Mouse (Mus musculus): Measurements from ENCODE around the gene Ppia. TPM values are rescaled to one million over a fixed set of nuclear protein-coding genes. Genes with fewer than 3 reads are reported as not detected.
A peak's percentile ranks its signal among the peaks of the same experiment; 100 is the strongest.

Gene Ppia
- polyA plus RNA-seq, 1 experiment from 2014 or later, result 4,857 TPM

GRCm38 (mm10) chr11:6398141-6398540 is 17.1 kb upstream of the Ppia start:
- no peak for ATAC-seq (ENCODE audit: low read depth)
- no peak for DNase-seq (ENCODE audit: low spot score)
- Histone ChIP-seq H3K4me1 (ENCODE audit: control insufficient read depth, insufficient read depth, low read length) (no peaks in the 10 kb centered on the region), H3K27ac (replicated peaks; ENCODE audit: low read depth, low read length) (no peak overlapping the region), H3K36me3 (ENCODE audit: control insufficient read depth, insufficient read depth, low read length) (peaks cover 86% of the 10 kb centered on the region), H3K9me3 (ENCODE audit: control insufficient read depth, low read length) (no peaks in the 10 kb centered on the region), H3K9ac (ENCODE audit: low read depth, low read length) (no peak overlapping the region), H3K4me2 (ENCODE audit: low read depth, low read length) (no peak overlapping the region), H3K27me3 (replicated peaks; ENCODE audit: control insufficient read depth, insufficient read depth, low read length) (no peaks in the 10 kb centered on the region), H3K4me3 (ENCODE audit: low read depth, low read length) (no peak overlapping the region)
- WGBS, result 91% methylated on average over 8 of the region's 10 CpGs

- 84% methylated on average over 19 of the region's 19 CpGs for WGBS
- Histone ChIP-seq H3K4me3 (ENCODE audit: low read depth, low read length) (no peak overlapping the region), H3K9me3 (ENCODE audit: control insufficient read depth, low read length) (no peaks in the 10 kb centered on the region), H3K4me2 (ENCODE audit: low read depth, low read length) (no peak overlapping the region), H3K27ac (replicated peaks; ENCODE audit: low read depth, low read length) (no peak overlapping the region), H3K9ac (ENCODE audit: low read depth, low read length) (no peak overlapping the region), H3K4me1 (ENCODE audit: control insufficient read depth, insufficient read depth, low read length) (peaks cover 26% of the 10 kb centered on the region), H3K36me3 (ENCODE audit: control insufficient read depth, insufficient read depth, low read length) (peaks cover 78% of the 10 kb centered on the region), H3K27me3 (replicated peaks; ENCODE audit: control insufficient read depth, insufficient read depth, low read length) (no peaks in the 10 kb centered on the region)
- ATAC-seq (ENCODE audit: low read depth) (no peak), DNase-seq (ENCODE audit: low spot score) (peak; percentile 27)
These were observed 12.4 kb upstream of the Ppia start for GRCm38 (mm10) chr11:6402515-6403510.

GRCm38 (mm10) chr11:6403830-6404405 is 11.3 kb upstream of the Ppia start:
- 94% methylated on average over 5 of the region's 5 CpGs for WGBS
- H3K36me3 ChIP-seq (ENCODE audit: control insufficient read depth, insufficient read depth, low read length), result peaks cover 67% of the 10 kb centered on the region

GRCm38 (mm10) chr11:6404699-6405566 is 10.3 kb upstream of the Ppia start:
- no peaks in the 10 kb centered on the region for H3K9me3 ChIP-seq (ENCODE audit: control insufficient read depth, low read length)
- ATAC-seq (ENCODE audit: low read depth), result no peak
- H3K4me2 ChIP-seq (ENCODE audit: low read depth, low read length), result 0 out of 2 replicates have a peak overlapping the region, but pooled peaks have one; percentile 40
- H3K4me3 ChIP-seq (ENCODE audit: low read depth, low read length), result no peak overlapping the region
- no peaks in the 10 kb centered on the region for H3K27me3 ChIP-seq (replicated peaks; ENCODE audit: control insufficient read depth, insufficient read depth, low read length)
- H3K36me3 ChIP-seq (ENCODE audit: control insufficient read depth, insufficient read depth, low read length), result peaks cover 56% of the 10 kb centered on the region
- H3K4me1 ChIP-seq (ENCODE audit: control insufficient read depth, insufficient read depth, low read length), result peaks cover 26% of the 10 kb centered on the region
- DNase-seq (ENCODE audit: low spot score), result peak; percentile 16
- H3K27ac ChIP-seq (replicated peaks; ENCODE audit: low read depth, low read length), result peak overlapping the region; percentile 87
- 82% methylated on average over 9 of the region's 9 CpGs for WGBS
- H3K9ac ChIP-seq (ENCODE audit: low read depth, low read length), result peak overlapping the region; percentile 11

More at GRCm38 (mm10) chr11:6403830-6404405, 11.3 kb upstream of the Ppia start:
- Histone ChIP-seq H3K4me1 (ENCODE audit: control insufficient read depth, insufficient read depth, low read length) (peaks cover 26% of the 10 kb centered on the region), H3K9me3 (ENCODE audit: control insufficient read depth, low read length) (no peaks in the 10 kb centered on the region), H3K27ac (replicated peaks; ENCODE audit: low read depth, low read length) (no peak overlapping the region), H3K27me3 (replicated peaks; ENCODE audit: control insufficient read depth, insufficient read depth, low read length) (no peaks in the 10 kb centered on the region), H3K4me3 (ENCODE audit: low read depth, low read length) (no peak overlapping the region), H3K9ac (ENCODE audit: low read depth, low read length) (peak overlapping the region; percentile 11; the same call in 1 of the 2 replicates), H3K4me2 (ENCODE audit: low read depth, low read length) (no peak overlapping the region)
- DNase-seq (ENCODE audit: low spot score) (no peak), ATAC-seq (ENCODE audit: low read depth) (no peak)

- H3K4me1 ChIP-seq (ENCODE audit: control insufficient read depth, insufficient read depth, low read length), result peaks cover 26% of the 10 kb centered on the region
- ATAC-seq (ENCODE audit: low read depth) (peak; percentile 58), DNase-seq (ENCODE audit: low spot score) (peak; percentile 82)
- 38% methylated on average over 4 of the region's 4 CpGs for WGBS
- peaks cover 49% of the 10 kb centered on the region for H3K36me3 ChIP-seq (ENCODE audit: control insufficient read depth, insufficient read depth, low read length)
- H3K27ac ChIP-seq (replicated peaks; ENCODE audit: low read depth, low read length), result peak overlapping the region; percentile 87
- peak overlapping the region; percentile 40; the same call in 1 of the 2 replicates for H3K4me2 ChIP-seq (ENCODE audit: low read depth, low read length)
- H3K9me3 ChIP-seq (ENCODE audit: control insufficient read depth, low read length), result no peaks in the 10 kb centered on the region
- H3K9ac ChIP-seq (ENCODE audit: low read depth, low read length), result peak overlapping the region; percentile 28
- no peaks in the 10 kb centered on the region for H3K27me3 ChIP-seq (replicated peaks; ENCODE audit: control insufficient read depth, insufficient read depth, low read length)
- H3K4me3 ChIP-seq (ENCODE audit: low read depth, low read length), result no peak overlapping the region
These were observed 9.6 kb upstream of the Ppia start for GRCm38 (mm10) chr11:6405591-6406081.

GRCm38 (mm10) chr11:6406251-6407161 is 8.7 kb upstream of the Ppia start:
- H3K36me3 ChIP-seq (ENCODE audit: control insufficient read depth, insufficient read depth, low read length), result peaks cover 41% of the 10 kb centered on the region
- peak; percentile 93 for DNase-seq (ENCODE audit: low spot score)
- WGBS, result 20% methylated on average over 14 of the region's 14 CpGs

GRCm38 (mm10) chr11:6407162-6407621 is 8.1 kb upstream of the Ppia start:
- H3K4me2 ChIP-seq (ENCODE audit: low read depth, low read length), result peak overlapping the region; percentile 40; the same call in 1 of the 2 replicates
- DNase-seq (ENCODE audit: low spot score), result no peak
- H3K27me3 ChIP-seq (replicated peaks; ENCODE audit: control insufficient read depth, insufficient read depth, low read length), result no peaks in the 10 kb centered on the region
- no peak overlapping the region for H3K9ac ChIP-seq (ENCODE audit: low read depth, low read length)
- 65% methylated on average over 3 of the region's 3 CpGs for WGBS
- no peaks in the 10 kb centered on the region for H3K9me3 ChIP-seq (ENCODE audit: control insufficient read depth, low read length)
- ATAC-seq (ENCODE audit: low read depth), result no peak
- peaks cover 28% of the 10 kb centered on the region for H3K4me1 ChIP-seq (ENCODE audit: control insufficient read depth, insufficient read depth, low read length)
- no peak overlapping the region for H3K4me3 ChIP-seq (ENCODE audit: low read depth, low read length)
- peak overlapping the region; percentile 87 for H3K27ac ChIP-seq (replicated peaks; ENCODE audit: low read depth, low read length)
- peaks cover 34% of the 10 kb centered on the region for H3K36me3 ChIP-seq (ENCODE audit: control insufficient read depth, insufficient read depth, low read length)

More at GRCm38 (mm10) chr11:6406251-6407161, 8.7 kb upstream of the Ppia start:
- H3K4me3 ChIP-seq (ENCODE audit: low read depth, low read length), result no peak overlapping the region
- H3K27ac ChIP-seq (replicated peaks; ENCODE audit: low read depth, low read length), result peak overlapping the region; percentile 87
- peak; percentile 87 for ATAC-seq (ENCODE audit: low read depth)
- no peaks in the 10 kb centered on the region for H3K27me3 ChIP-seq (replicated peaks; ENCODE audit: control insufficient read depth, insufficient read depth, low read length)
- peak overlapping the region; percentile 28; the same call in 1 of the 2 replicates for H3K9ac ChIP-seq (ENCODE audit: low read depth, low read length)
- H3K9me3 ChIP-seq (ENCODE audit: control insufficient read depth, low read length), result no peaks in the 10 kb centered on the region
- peak overlapping the region; percentile 40 for H3K4me2 ChIP-seq (ENCODE audit: low read depth, low read length)
- peaks cover 28% of the 10 kb centered on the region for H3K4me1 ChIP-seq (ENCODE audit: control insufficient read depth, insufficient read depth, low read length)

Data from embryonic facial prominence, embryonic 14.5 days (tissue).